Mouse (Mus musculus) NIH3T3 (cell line): Measurements from ENCODE around the gene Hipk1.

Source experiments
- DNase-seq: peaks from one replicate; pipeline ENCODE4 v3.0.0-alpha.2; 2012; ENCODE audit warnings: low read depth

Hipk1 gene

DNA sequence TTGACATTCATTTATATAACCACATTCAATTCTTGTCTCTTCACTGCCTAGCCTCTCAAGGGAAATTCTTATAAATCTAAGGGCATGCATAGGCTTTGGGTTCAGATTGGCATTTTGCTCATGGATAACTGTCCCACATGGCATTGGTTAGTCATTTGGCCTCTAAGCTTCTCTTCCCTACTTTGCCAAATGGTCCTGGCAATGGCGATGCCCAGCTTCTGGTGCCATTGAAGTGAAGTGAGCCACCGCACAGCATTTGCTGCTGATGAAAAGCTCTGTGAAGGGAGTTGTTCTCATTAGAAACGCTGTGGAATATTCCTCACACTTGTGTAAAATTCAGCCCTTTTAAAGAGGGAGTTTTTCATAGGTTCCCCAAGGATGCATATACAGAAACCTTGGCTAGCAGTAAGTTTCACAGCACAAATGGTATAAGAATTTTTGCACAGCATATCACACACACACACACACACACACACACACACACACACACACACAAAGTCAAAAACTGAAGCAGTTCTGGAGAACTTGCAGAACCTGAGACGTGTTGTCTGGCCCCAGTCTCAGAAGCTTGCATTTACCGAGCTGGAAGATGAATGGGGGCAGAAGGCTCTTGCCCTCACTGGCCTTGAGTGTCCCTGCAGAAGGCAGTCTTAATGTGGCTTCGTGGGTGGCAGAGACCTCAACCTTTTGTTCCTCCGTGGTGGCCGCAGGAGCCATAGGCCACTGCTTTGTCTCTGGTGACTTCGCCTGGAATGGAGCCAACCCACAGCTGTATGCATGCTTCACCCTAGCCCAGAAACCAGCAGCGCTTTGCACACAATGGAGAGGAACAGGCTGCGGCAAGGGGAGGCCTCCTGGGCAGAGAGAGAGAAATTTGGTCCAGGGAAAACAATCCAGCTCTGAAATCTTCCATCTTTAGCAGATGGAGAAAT lies 75.3 kb downstream of the Hipk1 start:
- DNase-seq: peak; percentile 80

DNA sequence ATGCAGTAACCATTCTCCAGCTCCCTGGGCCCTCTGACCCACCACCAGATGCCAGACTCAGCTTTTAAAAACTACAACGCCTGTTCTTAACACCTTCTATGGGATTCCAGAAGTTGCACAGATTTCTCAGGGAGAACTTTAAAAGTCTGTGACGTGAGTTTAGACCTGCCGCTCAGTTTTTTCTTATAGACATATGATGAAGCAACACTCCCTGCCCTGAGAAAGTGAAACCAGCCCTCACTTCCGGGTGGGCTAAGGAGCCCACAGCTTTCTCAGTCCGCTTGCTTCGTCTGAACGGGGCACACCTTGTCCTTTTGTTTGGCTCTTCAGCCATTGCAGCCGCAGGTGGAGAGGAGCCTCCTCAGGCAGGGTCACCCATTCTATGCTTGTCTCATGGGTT lies 76.4 kb downstream of the Hipk1 start:
- DNase-seq: no peak

DNA sequence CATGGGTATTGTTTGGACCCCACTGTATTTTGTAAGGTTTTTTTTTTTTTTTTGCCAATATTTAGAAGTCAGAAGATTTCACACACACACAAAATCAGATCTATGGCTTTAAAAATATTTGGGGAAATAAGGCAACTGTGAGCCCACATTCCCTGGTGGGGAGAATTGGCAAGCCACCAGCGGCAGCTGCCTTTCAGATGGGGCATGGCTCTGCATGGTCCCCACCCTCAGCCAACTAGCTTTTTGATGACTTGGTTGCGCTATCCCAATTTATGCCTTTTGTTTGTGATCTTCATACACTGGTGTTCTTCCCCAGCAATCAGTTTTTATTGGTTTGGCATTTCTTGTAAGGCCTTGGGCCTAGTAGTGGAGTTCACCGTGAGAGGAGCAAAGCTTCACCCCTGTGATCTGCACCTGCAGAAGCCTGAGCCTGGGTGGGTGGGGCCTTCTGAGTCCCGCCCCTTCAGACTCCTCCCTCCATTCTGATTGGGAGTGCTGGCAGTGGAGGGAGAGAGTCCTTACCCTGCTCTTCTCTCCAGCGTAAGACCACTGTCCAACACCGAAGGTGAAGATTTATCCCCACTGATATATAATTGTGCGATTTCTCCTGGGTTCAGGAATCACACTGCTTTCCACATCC lies 77.0 kb downstream of the Hipk1 start:
- DNase-seq: no peak

DNA sequence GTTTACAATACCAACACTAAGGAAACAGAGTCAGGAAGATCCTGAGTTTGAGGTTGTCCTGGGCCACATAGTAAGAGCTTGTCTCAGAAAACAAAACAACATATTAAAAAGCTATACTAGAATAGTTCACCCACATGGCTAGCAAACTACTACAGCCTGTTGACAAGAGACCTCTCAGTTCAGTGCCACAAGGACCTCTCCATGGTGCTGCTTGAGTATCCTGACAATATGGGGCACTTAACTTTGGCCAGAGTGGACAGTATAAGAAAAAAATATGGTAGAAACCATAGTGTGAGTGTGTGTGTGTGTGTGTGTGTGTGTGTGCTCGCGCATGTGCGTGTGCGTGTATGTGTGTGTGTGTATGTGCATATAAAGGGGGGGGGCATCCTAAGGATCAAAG lies 79.2 kb downstream of the Hipk1 start:
- DNase-seq: peak; percentile 73

DNA sequence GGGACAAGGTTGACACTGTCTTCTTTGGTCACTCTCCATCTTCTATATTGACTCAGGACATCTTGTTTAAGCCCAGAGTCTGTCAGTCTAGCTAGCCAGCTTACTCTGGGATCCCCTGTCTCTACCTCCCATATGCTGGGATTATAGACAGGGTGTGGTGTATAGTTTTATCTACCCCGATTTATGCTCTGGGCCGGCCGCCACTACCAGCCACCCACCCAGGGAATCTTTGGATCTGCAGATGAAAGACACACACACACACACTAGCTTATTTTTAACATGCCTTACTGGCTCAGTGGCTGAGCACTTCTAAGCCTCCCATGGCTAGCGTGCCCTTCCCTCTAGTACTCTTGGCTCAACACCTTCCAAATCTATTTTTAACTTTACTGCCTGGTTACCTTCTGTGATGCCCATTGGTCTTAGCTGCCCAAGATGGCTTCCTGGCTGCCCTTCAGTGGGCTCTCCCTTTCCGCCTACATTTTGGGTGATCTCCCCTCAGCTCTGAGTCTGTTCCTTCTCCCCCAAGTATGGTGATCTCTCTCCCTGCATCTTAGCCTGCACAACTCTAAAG lies 81.8 kb downstream of the Hipk1 start:
- DNase-seq: no peak

DNA sequence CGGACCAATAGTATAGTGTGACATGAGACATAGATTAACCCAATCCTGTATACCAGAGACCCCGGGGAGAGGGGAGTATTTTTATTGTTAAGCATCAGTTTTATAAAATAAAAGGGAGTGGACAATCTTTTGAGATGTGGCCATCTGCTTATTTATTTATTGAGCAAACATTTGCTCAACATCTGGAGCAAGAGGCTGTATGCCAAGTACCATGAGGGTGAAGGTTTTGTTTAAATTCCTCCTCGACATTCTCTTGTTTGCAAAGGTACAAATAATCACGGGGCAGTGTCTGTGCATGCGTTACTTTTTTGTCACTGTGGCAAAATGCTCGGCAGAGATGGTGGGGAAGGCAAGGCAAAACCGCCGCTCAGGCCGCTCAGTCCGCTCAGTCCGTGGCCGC lies 85.9 kb downstream of the Hipk1 start:
- DNase-seq: peak; percentile 54

DNA sequence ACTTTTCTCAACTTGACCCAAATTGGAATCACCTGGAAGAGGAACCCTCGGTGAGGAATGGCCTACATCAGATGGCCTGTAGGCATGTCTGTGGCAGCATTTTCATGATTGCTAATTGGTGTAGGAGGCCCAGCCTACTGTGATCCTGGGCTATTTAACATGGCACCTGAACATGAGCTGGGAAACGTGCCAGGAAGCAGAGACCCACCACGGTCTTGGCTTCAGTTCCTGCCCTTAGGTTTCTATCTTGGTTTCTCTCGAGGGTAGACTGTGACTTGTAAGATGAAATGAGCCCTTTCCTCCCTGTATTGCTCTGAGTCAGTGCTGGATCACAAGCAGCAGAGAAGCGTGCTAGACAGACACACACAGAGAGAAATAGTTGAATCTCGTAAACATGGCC lies 86.7 kb downstream of the Hipk1 start:
- DNase-seq: peak; percentile 53

DNA sequence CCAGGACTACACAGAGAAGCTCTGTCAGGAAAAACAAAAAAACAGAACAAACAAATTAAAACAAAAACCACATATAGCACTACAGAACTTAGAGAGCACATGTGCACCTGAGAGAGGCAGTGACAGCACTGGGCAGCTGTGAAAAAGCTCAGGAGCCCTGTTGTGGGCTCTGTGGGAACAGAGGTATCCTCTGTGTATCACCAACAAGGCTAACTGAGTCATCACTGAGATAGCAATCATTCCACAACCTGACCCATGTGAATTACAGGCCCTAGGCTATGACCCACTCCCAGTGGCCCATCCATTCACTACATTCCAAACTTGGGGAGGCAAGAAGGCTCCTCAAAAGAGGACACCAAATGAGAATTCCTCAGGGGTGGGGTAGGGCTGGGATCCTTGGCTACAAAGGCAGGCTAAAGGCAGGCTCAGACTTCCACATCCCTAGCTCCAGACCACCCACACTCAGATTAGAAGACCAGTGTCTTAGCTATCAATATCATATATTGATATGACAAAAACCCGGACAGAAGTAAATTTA lies 94.9 kb downstream of the Hipk1 start:
- DNase-seq: no peak

DNA sequence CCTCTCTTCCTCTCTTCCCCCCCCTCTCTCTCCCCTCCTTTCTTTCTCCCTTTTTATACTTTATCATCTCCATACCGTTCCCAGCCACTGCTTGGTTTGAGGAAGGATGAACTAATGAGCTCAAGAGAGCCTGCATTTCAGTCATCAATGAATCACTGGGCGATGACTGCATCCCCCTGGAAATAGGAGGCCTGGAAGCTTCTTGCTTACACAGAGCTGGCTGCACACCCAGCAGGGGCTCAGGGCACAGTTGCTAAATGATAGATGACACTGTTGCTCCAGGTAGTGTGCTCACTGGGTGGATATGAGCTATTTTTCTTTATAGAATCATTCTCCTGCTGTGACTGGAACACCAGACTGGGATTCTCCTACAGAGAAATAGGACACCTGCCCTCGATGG lies 95.8 kb downstream of the Hipk1 start:
- peak; percentile 76 for DNase-seq

DNA sequence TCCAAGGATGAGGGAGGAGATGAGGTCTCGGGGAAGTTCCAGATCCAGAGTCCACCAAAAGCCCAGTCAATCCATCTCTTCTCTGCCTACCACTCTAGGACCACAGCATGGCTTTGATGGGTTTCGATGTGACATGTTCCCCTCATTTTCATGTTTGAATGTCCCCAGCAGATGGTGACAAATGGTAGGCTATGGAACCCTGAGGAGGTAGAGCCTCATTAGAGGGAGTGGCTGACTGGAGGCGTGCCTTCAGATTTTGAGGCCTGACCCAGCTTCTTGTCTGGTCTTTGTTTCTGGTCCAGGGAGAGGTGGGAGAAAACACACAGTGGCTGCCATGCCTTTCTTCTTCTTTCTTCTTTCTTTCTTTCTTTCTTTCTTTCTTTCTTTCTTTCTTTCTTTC lies 100.9 kb downstream of the Hipk1 start:
- DNase-seq: peak; percentile 45
